Mouse (Mus musculus): ENCODE data around the gene Trim71. TPM values are rescaled to one million over a fixed set of nuclear protein-coding genes. Genes with fewer than 3 reads are reported as not detected.

Gene Trim71
- total and polyA plus RNA-seq, 3 experiments = not detected

DNA sequence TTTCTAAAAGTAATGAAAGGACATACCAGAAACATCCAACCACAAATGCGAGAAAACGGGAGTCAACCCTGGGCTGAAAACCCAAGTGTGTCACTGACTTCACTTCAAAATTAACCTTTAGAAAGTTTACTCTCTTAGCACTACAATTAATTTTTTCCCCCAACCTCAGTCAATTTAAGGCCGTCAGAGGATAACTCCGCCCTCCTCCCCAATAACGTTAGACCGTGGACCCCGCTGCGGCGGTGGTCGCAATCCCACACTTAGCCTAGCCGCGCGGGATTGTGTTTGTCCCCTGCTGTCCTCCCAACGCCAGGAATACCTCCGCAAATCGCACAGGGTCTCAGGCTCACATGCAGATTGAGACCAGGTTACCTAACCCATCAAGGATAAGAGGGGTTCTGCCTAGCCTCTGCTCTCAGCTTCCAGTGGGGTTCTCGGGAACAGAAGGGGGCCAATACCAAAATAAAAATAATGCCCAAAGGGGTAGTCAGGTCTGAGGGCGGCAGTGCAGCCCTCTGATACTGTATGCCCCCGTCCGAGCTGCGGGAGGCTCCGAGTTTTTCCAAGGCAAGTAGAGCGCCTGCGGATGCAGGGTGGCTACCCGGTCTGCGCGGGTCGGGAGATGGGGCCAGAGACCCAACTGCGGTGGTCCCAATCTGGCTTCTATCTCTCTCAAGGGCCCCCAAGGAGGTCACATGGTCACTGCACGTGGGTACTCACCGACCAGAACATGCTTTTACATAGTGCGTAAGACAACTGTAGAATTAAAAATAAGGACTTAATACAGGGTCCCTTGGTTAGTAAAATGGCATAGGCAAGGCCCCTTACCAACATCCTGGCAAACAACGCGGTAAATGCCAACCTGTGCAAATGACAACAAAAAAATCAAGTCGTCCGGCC is 3.1 kb downstream of the Trim71 start:
- no peak overlapping the region for H3K9ac ChIP-seq (ENCODE audit: control insufficient read depth, low read depth, low read length, poor library complexity, severe bottlenecking)
- no peak overlapping the region for H3K4me3 ChIP-seq (ENCODE audit: control insufficient read depth in 1 of 2, insufficient read depth in 1 of 2, low read depth in 2 of 2, low read length in 2 of 2)

GRCm38 (mm10) chr9:114560141-114560540 is 4.0 kb downstream of the Trim71 start:
- Histone ChIP-seq H3K27me3 (ENCODE audit: control insufficient read depth in 1 of 2, insufficient read depth in 2 of 2, low read length in 2 of 2) (peaks cover 0 to 2% of the 10 kb centered on the region in 2 experiments; a peak in 1 of 4 replicates), H3K4me1 (ENCODE audit: control insufficient read depth in 1 of 2, insufficient read depth in 2 of 2, low read length in 2 of 2) (no peaks in the 10 kb centered on the region), H3K27ac (ENCODE audit: control insufficient read depth, low read depth, low read length) (no peak overlapping the region), H3K4me3 (ENCODE audit: control insufficient read depth in 1 of 2, insufficient read depth in 1 of 2, low read depth in 2 of 2, low read length in 2 of 2) (no peak overlapping the region), H3K79me2 (ENCODE audit: control insufficient read depth, insufficient read depth, low read length, poor library complexity) (no peaks in the 10 kb centered on the region), H3K36me3 (ENCODE audit: control insufficient read depth in 1 of 2, insufficient read depth in 2 of 2, low read length in 2 of 2) (no peaks in the 10 kb centered on the region), H3K9ac (ENCODE audit: control insufficient read depth, low read depth, low read length, poor library complexity, severe bottlenecking) (no peak overlapping the region), H3K9me3 (replicated peaks; ENCODE audit: insufficient read depth, low read length) (no peaks in the 10 kb centered on the region)
- TF ChIP-seq BHLHE40 (IDR thresholded peaks at IDR 0.05; ENCODE audit: borderline replicate concordance, low read depth, low read length) = no peak
- no peak for TF ChIP-seq KAT2A (conservative IDR thresholded peaks at IDR 0.05; ENCODE audit: low read depth, low read length)
- no peak for TF ChIP-seq MYB (IDR thresholded peaks at IDR 0.05; ENCODE audit: low read depth, low read length)
- no peak for DNase-seq (ENCODE audit: low read depth, low spot score)

More for the DNA sequence above, 3.1 kb downstream of the Trim71 start:
- Histone ChIP-seq H3K27me3 (ENCODE audit: control insufficient read depth in 1 of 2, insufficient read depth in 2 of 2, low read length in 2 of 2) (peaks cover 0 to 2% of the 10 kb centered on the region in 2 experiments; a peak in 1 of 4 replicates), H3K27ac (ENCODE audit: control insufficient read depth, low read depth, low read length) (no peak overlapping the region), H3K4me1 (ENCODE audit: control insufficient read depth in 1 of 2, insufficient read depth in 2 of 2, low read length in 2 of 2) (no peaks in the 10 kb centered on the region), H3K79me2 (ENCODE audit: control insufficient read depth, insufficient read depth, low read length, poor library complexity) (no peaks in the 10 kb centered on the region), H3K9me3 (replicated peaks; ENCODE audit: insufficient read depth, low read length) (no peaks in the 10 kb centered on the region), H3K36me3 (ENCODE audit: control insufficient read depth in 1 of 2, insufficient read depth in 2 of 2, low read length in 2 of 2) (no peaks in the 10 kb centered on the region)
- no peak for TF ChIP-seq ELF1 (IDR thresholded peaks at IDR 0.05; ENCODE audit: low read depth, low read length)
- TF ChIP-seq HCFC1 (IDR thresholded peaks at IDR 0.05; ENCODE audit: low read depth, low read length) = no peak
- TF ChIP-seq POLR2AphosphoS2 (IDR thresholded peaks at IDR 0.05; ENCODE audit: low read length) = no peak
- no peak for TF ChIP-seq BHLHE40 (IDR thresholded peaks at IDR 0.05; ENCODE audit: borderline replicate concordance, low read depth, low read length)
- TF ChIP-seq TCF12 (IDR thresholded peaks at IDR 0.05; ENCODE audit: low read depth, low read length) = no peak
- TF ChIP-seq ZNF384 (IDR thresholded peaks at IDR 0.05; ENCODE audit: low read depth, low read length) = no peak
- TF ChIP-seq GATA1 (IDR thresholded peaks at IDR 0.05; ENCODE audit: low read depth, low read length) = no peak
- TF ChIP-seq KAT2A (conservative IDR thresholded peaks at IDR 0.05; ENCODE audit: low read depth, low read length) = no peak
- no peak for TF ChIP-seq MXI1 (IDR thresholded peaks at IDR 0.05; ENCODE audit: low read depth, low read length)
- no peak for TF ChIP-seq ZKSCAN1 (IDR thresholded peaks at IDR 0.05; ENCODE audit: low read depth, low read length)
- no peak for TF ChIP-seq CHD1 (IDR thresholded peaks at IDR 0.05; ENCODE audit: low read depth, low read length)
- no peak for TF ChIP-seq CTCF (IDR thresholded peaks at IDR 0.05 in 2 of 3, conservative IDR thresholded peaks at IDR 0.05 in 1 of 3; ENCODE audit: control insufficient read depth in 1 of 3, insufficient read depth in 1 of 3, low read depth in 2 of 3, low read length in 3 of 3, poor library complexity in 1 of 3, severe bottlenecking in 1 of 3)
- no peak for TF ChIP-seq ETS1 (IDR thresholded peaks at IDR 0.05; ENCODE audit: low read depth, low read length)
- no peak for TF ChIP-seq RAD21 (IDR thresholded peaks at IDR 0.05; ENCODE audit: low read depth, low read length)
- TF ChIP-seq MEF2A (IDR thresholded peaks at IDR 0.05; ENCODE audit: extremely low read depth, insufficient replicate concordance, low read depth, low read length, poor library complexity, severe bottlenecking) = no peak
- TF ChIP-seq NELFE (IDR thresholded peaks at IDR 0.05; ENCODE audit: low read depth, low read length) = no peak
- DNase-seq (ENCODE audit: low read depth, low spot score) = no peak

Data from MEL (cell line).